Mouse (Mus musculus) inflammation-experienced regulatory T-cells, adult 6 months (primary cell): ENCODE results near the gene Lrriq4. TPM values are rescaled to one million over a fixed set of nuclear protein-coding genes. Genes with fewer than 3 reads are reported as not detected.
"Not testable (repeated sequence)": the region's sequence is repeated elsewhere in the genome, so short reads cannot be mapped to it uniquely, and the experiment has no call there.

Experiments
- ATAC-seq: one replicate; pipeline ENCODE4 v1.8.0; 2017
- polyA plus RNA-seq, 3 experiments: library from polyadenylated mRNA; unstranded; fragments of 100-300 nt; shearing (Covaris generic); gene quantifications; one replicate each; pipeline ENCODE4 v1.2.1; 2017

The Lrriq4 gene
- polyA plus RNA-seq, 3 experiments from 2014 or later, result not detected

GRCm38 (mm10) chr3:30687216-30687615 is 42.9 kb downstream of the Lrriq4 start:
- no peak for ATAC-seq

DNA sequence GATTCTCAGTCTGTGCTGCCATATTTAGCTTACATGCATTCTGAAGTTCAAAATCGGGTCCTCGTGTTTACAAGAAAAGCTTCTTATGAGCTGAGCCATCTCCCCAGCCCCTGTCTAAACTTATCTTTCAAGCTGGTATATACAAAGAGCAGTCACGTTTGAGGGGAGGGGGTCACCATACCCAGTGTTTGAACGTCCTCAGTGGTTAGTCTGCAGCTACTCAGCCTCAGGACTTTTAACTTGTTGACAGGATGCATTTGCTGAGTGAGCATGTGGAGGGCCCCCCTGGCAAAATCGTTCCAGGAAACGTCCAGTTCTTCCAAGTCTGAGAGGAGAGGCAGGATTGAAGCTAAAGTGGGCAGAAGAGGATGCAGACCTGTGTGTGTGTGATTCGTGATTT is 46.7 kb downstream of the Lrriq4 start:
- no peak for ATAC-seq

GRCm38 (mm10) chr3:30695661-30696060 is 51.4 kb downstream of the Lrriq4 start:
- no peak for ATAC-seq

DNA sequence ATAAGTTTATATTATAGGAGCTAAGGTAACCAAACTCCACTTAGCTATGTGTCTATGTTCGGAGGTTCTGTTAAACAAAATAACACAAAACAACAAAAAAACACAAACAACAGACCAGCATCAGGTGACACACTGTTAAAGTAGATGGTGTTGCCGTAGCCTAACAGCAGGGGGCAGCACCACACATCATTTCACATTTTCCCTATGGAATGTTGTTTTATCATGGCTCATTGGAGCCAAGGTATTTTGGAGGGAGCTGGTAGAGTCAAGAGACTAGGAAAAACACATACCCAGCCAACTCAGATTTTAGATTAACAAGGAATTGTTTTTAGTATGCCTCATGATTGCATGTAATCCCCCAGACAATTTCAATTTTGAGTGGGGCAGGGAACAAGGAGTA is 52.0 kb downstream of the Lrriq4 start:
- no peak for ATAC-seq

- ATAC-seq, result no peak
These were observed 53.6 kb downstream of the Lrriq4 start for GRCm38 (mm10) chr3:30697891-30698290.

DNA sequence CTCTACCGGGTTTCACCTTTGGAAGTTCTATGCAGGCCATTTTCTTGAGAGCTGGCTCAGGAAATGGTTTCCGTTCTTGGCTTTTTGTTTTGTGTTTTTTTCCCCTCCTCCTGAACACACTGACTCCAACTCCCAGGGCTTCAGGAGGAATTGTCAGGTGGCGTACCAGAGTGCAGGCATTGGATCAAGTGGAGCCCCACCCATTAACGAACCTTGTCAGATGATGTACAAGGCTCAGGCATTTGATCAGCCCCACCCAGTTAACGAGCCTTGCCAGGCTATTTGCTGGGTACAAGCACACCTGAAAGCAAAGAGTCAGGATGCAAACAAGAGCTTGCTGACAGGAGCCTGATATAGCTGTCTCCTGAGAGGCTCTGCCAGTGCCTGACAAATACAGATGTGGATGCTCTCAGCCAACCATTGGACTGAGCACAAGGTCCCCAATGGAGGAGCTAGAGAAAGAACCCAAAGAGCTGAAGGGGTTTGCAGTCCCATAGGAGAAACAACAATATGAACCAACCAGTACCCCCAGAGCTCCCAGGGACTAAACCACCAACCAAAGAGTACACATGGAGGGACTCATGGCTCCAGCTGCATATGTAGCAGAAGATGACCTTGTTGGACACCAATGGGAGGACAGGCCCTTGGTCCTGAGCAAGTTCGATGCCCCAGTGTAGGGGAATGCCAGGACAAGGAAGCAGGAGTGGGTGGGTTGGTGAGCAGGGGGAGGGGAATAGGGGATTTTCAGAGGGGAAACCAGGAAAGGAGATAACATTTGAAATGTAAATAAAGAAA is 55.6 kb downstream of the Lrriq4 start, which contains the start of gene Lrrc31:
Gene Lrrc31 (minus strand): TSS at position 133 of the 795 bp plus-strand sequence.
- ATAC-seq, result not testable (repeated sequence)

GRCm38 (mm10) chr3:30705977-30706376 is 61.7 kb downstream of the Lrriq4 start:
- no peak for ATAC-seq

- no peak for ATAC-seq
These were observed 62.4 kb downstream of the Lrriq4 start for GRCm38 (mm10) chr3:30706614-30707276.

DNA sequence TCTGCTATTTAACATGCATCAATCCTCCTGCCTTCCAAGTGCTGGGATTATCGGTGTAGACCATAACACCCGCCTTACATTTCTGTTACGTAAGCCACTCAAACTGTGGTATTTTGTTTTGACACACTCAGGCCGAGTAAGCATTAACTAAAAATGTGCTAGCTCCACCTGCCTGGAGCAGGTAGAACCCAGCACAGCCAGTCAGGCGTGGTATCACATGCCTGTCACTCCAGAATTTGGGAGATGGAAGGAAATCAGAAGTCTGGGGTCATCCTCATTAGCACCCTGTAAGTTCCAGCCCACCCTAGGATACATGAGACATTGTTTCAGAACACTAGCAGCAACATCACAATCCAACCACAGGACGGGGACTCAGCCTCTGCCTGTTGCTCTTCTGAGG is 65.9 kb downstream of the Lrriq4 start:
- ATAC-seq, result no peak

GRCm38 (mm10) chr3:30713334-30713733 is 69.0 kb downstream of the Lrriq4 start:
- ATAC-seq, result no peak

DNA sequence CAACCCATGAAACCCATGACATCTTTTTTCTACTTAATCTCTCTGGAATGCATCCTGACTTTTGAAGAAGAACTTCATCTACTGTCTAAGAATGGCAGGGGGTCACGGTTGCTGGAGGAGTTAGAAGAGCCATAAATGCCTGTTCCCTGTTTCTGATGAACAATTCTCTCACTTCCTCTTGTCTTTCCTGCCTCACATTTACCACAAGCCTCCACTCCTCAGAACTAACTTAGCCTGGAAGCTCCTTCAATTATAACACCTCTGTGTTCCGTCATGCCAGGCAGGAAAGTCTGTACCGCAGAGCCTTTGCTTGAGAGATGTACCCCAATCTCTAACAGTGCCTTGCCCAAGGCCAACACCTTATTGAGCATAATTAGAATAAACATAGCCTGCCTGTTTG is 74.3 kb downstream of the Lrriq4 start:
- ATAC-seq, result no peak

Other genes starting within 250 kb of the Lrriq4 start
- gene Mecom, start 96.5 kb upstream of the Lrriq4 start, polyA plus RNA-seq, result not detected
- gene Actrt3, start 44.6 kb upstream of the Lrriq4 start, polyA plus RNA-seq, result under 1 TPM; 0.23 to 0.58 (median 0.24) TPM
- 10 to 100 TPM; 34.9 to 43.8 (median 36.9) TPM for gene Mynn, start 42.4 kb upstream of the Lrriq4 start, polyA plus RNA-seq
- under 1 TPM in 2 of 3 experiments, not detected in 1; 0.42 to 0.44 TPM for gene Lrrc34, start 3.4 kb downstream of the Lrriq4 start, polyA plus RNA-seq
- under 1 TPM in 1 of 3 experiments, not detected in 2; 0.09 TPM for gene Lrrc31, start 55.3 kb downstream of the Lrriq4 start, polyA plus RNA-seq
- gene Samd7, start 101.8 kb downstream of the Lrriq4 start, polyA plus RNA-seq, result not detected
- gene Sec62, start 148.4 kb downstream of the Lrriq4 start, polyA plus RNA-seq, result 100 to 1,000 TPM in 1 of 3 experiments, 10 to 100 TPM in 2; 62.0 to 106 (median 82.2) TPM
- 1 to 10 TPM; 2.4 to 8.7 (median 3.9) TPM for gene Gpr160, start 211.4 kb downstream of the Lrriq4 start, polyA plus RNA-seq